Mouse (Mus musculus) liver, adult 2 months (tissue): ENCODE measurements around the gene Olfr610. TPM values are rescaled to one million over a fixed set of nuclear protein-coding genes. Genes with fewer than 3 reads are reported as not detected.
"Not testable (repeated sequence)": the region's sequence is repeated elsewhere in the genome, so short reads cannot be mapped to it uniquely, and the experiment has no call there.

Source experiments
- DNase-seq: peaks from one replicate; pipeline ENCODE4 v3.0.0-alpha.2; 2011; ENCODE audit warnings: low read depth, low spot score; ENCODE audit errors: extremely low read depth
- H3K27ac ChIP-seq: fragments of 200-500 bp; replicated peaks from 2 replicates; pipeline ENCODE4 v1.5.1; 2012; ENCODE audit warnings: low read depth, mild to moderate bottlenecking, control low read depth, inconsistent platforms, low read length; ENCODE audit not compliant: insufficient read depth
- H3K27me3 ChIP-seq: fragments of 200-500 bp; 2 replicates; pipeline ENCODE4 v1.6.1; 2012; ENCODE audit warnings: mild to moderate bottlenecking, moderate library complexity, low read length, inconsistent platforms; ENCODE audit not compliant: control insufficient read depth, insufficient read depth
- H3K36me3 ChIP-seq: fragments of 200-500 bp; 2 replicates; pipeline ENCODE4 v1.6.1; 2012; ENCODE audit warnings: low read length, inconsistent platforms; ENCODE audit not compliant: control insufficient read depth, insufficient read depth
- H3K4me1 ChIP-seq: fragments of 200-500 bp; 2 replicates; pipeline ENCODE4 v1.6.1; 2011; ENCODE audit warnings: low read length; ENCODE audit not compliant: control insufficient read depth, insufficient read depth
- H3K4me3 ChIP-seq: fragments of 200-500 bp; 2 replicates; pipeline ENCODE4 v1.5.1; 2011; ENCODE audit warnings: low read depth, mild to moderate bottlenecking, control low read depth, low read length, moderate library complexity; ENCODE audit not compliant: insufficient read depth
- H3K79me2 ChIP-seq: fragments of 200-500 bp; 2 replicates; pipeline ENCODE4 v1.6.1; 2012; ENCODE audit warnings: inconsistent platforms, mild to moderate bottlenecking, low read length, moderate library complexity; ENCODE audit not compliant: control insufficient read depth, insufficient read depth
- H3K9ac ChIP-seq: fragments of 200-500 bp; 2 replicates; pipeline ENCODE4 v1.6.1; 2012; ENCODE audit warnings: low read depth, mild to moderate bottlenecking, control low read depth, inconsistent platforms, low read length
- CTCF ChIP-seq: fragments of 200-500 bp; IDR thresholded peaks from 2 replicates; pipeline ENCODE4 v1.5.1; 2011; ENCODE audit warnings: low read depth, low read length, control low read depth
- POLR2A ChIP-seq: fragments of 200-500 bp; IDR thresholded peaks from 2 replicates; pipeline ENCODE4 v1.6.1; 2011; ENCODE audit warnings: low read length, control low read depth; ENCODE audit not compliant: insufficient read depth; ENCODE audit errors: extremely low read depth
- WGBS: fragments of 180-500 bp; shearing (Covaris S2); methylation state at CpG from one replicate; pipeline ENCODE4 v1.1.7; 2018; 5-methylcytosine and 5-hydroxymethylcytosine counted together
- polyA plus RNA-seq: library from polyadenylated mRNA; depleted of rRNA; stranded (reverse); fragments of >200 nt; gene quantifications from 2 replicates; pipeline ENCODE4 v1.2.3, GENCODE M21; 2012; rRNA removed
- total RNA-seq: library from RNA; depleted of rRNA; stranded (reverse); fragments of >200 nt; gene quantifications from 2 replicates; pipeline ENCODE4 v1.2.3, GENCODE M21; 2014; rRNA removed

Olfr610 gene
- not detected in 2 replicates for total RNA-seq
- not detected in 2 replicates for polyA plus RNA-seq

DNA sequence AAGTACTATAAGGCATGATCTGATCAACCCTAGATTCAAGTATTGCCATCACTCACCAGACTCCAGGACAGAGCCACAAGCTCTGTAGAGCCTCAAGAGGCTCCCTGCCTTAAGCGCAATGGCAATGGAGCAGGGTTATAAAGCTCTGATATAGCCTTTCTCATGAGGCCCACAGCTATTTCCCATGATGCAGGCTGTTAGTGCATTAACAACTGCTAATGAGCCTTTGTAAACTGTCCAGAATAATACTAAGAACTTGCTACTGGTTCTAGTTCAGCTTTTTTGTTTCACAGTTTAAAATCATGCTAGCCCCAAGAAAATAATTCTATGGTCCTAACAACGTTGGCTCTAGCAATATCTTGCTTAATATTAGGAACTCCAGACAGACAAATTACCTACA lies at the start of gene Olfr610:
Gene Olfr610, minus strand, starts transcription at position 101 of the 400 bp plus-strand sequence.
- Histone ChIP-seq H3K36me3 (no peaks in the 10 kb centered on the region), H3K27ac (no peak within 1 kb of the TSS), H3K4me3 (no peak within 1 kb of the TSS), H3K79me2 (no peaks in the 10 kb centered on the region), H3K9ac (no peak within 1 kb of the TSS), H3K4me1 (no peaks in the 10 kb centered on the region), H3K27me3 (no peaks in the 10 kb centered on the region)
- WGBS = 80% methylated on average over 2 of the region's 2 CpGs
- DNase-seq = no peak
- TF ChIP-seq CTCF (no peak), POLR2A (no peak)

DNA sequence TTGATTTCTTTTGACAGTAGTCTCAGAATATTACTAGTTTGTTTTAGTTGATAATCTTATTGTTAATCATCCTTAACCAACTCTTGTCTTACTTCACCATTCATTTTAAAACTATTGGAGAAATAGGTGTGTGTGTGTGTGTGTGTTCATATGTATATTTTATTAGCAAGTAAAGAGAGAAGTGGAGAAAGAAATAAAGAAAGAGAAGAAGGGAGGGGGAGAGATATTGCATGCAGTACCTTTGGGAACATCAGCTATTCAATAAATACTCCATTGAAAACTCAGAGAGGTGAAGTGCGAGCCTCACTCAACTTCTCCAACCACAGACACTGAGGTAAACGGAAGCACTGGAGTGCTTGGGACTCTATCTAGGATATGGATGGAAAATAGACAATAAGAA lies 43.9 kb upstream of the Olfr610 start, which contains the start of gene Olfr615:
Gene Olfr615, plus strand, starts transcription at position 301 of the 400 bp plus-strand sequence.
- Histone ChIP-seq H3K36me3 (no peaks in the 10 kb centered on the region), H3K79me2 (no peaks in the 10 kb centered on the region), H3K4me1 (no peaks in the 10 kb centered on the region), H3K4me3 (no peak within 1 kb of the TSS), H3K27me3 (no peaks in the 10 kb centered on the region), H3K27ac (no peak within 1 kb of the TSS), H3K9ac (no peak within 1 kb of the TSS)
- WGBS = 74% methylated on average over 2 of the region's 2 CpGs
- no peak for TF ChIP-seq CTCF
- TF ChIP-seq POLR2A = no peak
- no peak for DNase-seq

DNA sequence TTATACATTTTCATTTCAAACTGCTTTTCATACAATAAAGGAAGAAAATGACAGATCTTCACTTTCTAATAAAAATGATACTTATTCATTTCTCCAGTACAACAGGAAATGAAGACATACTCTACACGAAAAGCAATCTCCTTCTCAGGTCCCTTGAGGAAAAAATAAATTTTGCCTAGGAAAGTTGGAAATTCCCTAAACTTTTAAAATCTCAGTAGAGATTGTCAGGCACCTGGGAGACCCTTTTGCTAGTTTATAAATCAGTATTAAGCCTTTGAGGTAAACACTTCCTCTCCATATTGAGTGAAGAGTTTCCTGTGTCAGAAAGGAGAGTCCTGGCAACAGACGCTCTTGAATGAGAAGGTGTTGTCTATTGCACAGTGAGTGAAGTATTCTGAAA lies 35.9 kb upstream of the Olfr610 start, which contains the start of gene Olfr613:
Gene Olfr613, plus strand, starts transcription at position 301 of the 400 bp plus-strand sequence.
- no peaks in the 10 kb centered on the region for H3K27me3 ChIP-seq
- no peaks in the 10 kb centered on the region for H3K79me2 ChIP-seq
- no peak within 1 kb of the TSS for H3K4me3 ChIP-seq
- H3K27ac ChIP-seq = no peak within 1 kb of the TSS
- TF ChIP-seq CTCF (no peak), POLR2A (no peak)
- no peaks in the 10 kb centered on the region for H3K36me3 ChIP-seq
- DNase-seq = no peak
- WGBS = 78% methylated on average over 2 of the region's 2 CpGs
- no peak within 1 kb of the TSS for H3K9ac ChIP-seq
- H3K4me1 ChIP-seq = no peaks in the 10 kb centered on the region

DNA sequence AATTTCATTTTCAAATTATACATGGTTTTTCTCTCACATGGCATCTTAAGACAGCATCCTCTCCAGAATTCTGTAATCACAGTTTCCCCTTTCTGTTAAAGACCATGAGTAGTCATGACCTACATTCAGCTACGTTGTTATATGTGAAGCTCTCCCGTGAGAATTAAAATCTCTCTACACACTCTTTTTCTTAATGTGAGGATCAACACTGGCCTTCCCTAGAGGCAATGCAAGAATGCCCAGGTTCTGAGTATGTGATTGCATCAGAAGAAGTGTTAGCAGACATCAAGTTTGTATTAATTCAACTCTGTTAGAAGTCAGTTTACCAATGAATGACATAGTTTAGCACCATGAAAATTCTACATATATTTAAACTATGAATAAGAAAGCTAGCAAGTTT lies 30.7 kb upstream of the Olfr610 start, which contains the start of gene Olfr612:
Gene Olfr612, minus strand, starts transcription at position 101 of the 400 bp plus-strand sequence.
- not testable (repeated sequence) for H3K36me3 ChIP-seq, H3K4me3 ChIP-seq, H3K79me2 ChIP-seq, H3K9ac ChIP-seq, H3K27me3 ChIP-seq, H3K4me1 ChIP-seq, H3K27ac ChIP-seq, DNase-seq
- 75% methylated on average over 2 of the region's 2 CpGs for whole genome bisulfite sequencing

DNA sequence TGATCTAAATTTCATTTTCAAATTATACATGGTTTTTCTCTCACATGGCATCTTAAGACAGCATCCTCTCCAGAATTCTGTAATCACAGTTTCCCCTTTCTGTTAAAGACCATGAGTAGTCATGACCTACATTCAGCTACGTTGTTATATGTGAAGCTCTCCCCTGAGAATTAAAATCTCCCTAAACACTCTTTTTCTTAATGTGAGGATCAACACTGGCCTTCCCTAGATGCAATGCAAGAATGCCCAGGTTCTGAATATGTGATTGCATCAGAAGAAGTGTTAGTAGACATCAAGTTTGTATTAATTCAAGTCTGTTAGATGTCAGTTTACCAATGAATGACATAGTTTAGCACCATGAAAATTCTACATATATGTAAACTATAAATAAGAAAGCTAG lies 8.8 kb upstream of the Olfr610 start, which contains the start of gene Olfr611:
Gene Olfr611, minus strand, starts transcription at position 101 of the 400 bp plus-strand sequence.
- not testable (repeated sequence) for DNase-seq, H3K79me2 ChIP-seq, H3K27me3 ChIP-seq, H3K9ac ChIP-seq, H3K27ac ChIP-seq, H3K4me1 ChIP-seq, H3K36me3 ChIP-seq, H3K4me3 ChIP-seq
- WGBS = 47% methylated on average over 1 of the region's 1 CpGs

DNA sequence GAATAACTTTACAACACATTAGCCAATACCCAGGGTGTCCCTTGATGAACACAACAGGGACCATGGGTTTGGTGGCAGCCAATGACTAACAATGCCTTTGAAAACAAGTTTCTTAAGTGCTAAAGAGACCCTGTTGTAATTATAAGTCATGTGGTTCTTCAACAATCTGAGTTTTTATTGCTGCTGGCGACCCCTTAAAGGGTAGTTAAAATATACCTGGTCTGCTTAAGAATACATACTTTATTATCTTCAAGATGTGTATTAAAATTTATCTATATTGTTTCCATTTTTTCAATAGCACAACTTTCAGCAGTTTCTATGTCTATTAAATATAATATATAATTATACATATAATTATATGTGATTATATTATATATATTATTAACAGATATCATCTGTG lies 14.0 kb downstream of the Olfr610 start, which contains the start of gene Olfr609:
Gene Olfr609, minus strand, starts transcription at position 101 of the 400 bp plus-strand sequence.
- Histone ChIP-seq H3K4me1 (no peaks in the 10 kb centered on the region), H3K79me2 (no peaks in the 10 kb centered on the region), H3K27me3 (no peaks in the 10 kb centered on the region), H3K9ac (no peak within 1 kb of the TSS), H3K27ac (no peak within 1 kb of the TSS), H3K4me3 (no peak within 1 kb of the TSS), H3K36me3 (no peaks in the 10 kb centered on the region)
- 52% methylated on average over 1 of the region's 1 CpGs for WGBS
- no peak for TF ChIP-seq CTCF
- no peak for TF ChIP-seq POLR2A
- no peak for DNase-seq

DNA sequence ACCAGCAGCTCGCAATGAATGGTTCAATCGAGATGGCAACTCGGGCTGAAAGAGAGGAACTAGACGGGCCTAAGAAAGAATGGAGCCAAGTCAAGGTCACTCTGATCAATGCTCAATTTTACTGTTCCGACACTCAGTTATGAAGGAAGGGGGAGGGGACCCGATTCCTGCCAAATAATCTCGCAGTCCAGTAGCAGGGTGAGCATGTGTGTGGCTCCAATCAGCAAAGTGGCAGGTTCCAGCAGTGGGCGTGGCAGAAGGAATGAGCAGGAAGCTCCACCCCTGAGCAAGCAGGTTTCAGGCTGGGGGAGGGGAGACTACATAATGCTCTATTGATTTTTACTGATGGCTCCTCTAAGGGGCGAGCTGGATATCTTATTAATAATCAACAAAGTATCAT lies 34.8 kb downstream of the Olfr610 start:
- WGBS = 75% methylated on average over 9 of the region's 9 CpGs
- not testable (repeated sequence) for DNase-seq, H3K27ac ChIP-seq, H3K36me3 ChIP-seq, H3K4me1 ChIP-seq, H3K27me3 ChIP-seq, H3K4me3 ChIP-seq, H3K9ac ChIP-seq, H3K79me2 ChIP-seq
